In genomic region chr13:31060916-31061431, GRCm38 (mm10) we compare ENCODE assay signal across 24 mouse cellular contexts.
"Had no signal": no experiment of that assay in that cellular context is flagged by ENCODE, and none has a peak within 500 bp of the region (broad histone marks: within the 10 kb centered on the region; RNA-seq: fewer than 3 reads in every experiment).

No protein-coding gene starts in this region.

- H3K27me3 ChIP-seq: heart, embryonic 12.5 days; hindbrain, embryonic 13.5 days; hindbrain, embryonic 15.5 days; limb, embryonic 12.5 days had no signal

- H3K9ac ChIP-seq: heart, embryonic 12.5 days; hindbrain, embryonic 13.5 days; hindbrain, embryonic 15.5 days; limb, embryonic 12.5 days had no signal

- H3K4me3 ChIP-seq: gastrocnemius, adult 2 months; heart, adult 2 months; heart, embryonic 10.5 days; heart, embryonic 12.5 days; hindbrain, embryonic 10.5 days; hindbrain, embryonic 13.5 days; hindbrain, embryonic 15.5 days; layer of hippocampus, adult 2 months; left cerebral cortex, adult 2 months; limb, embryonic 10.5 days; limb, embryonic 12.5 days had no signal

- H3K4me2 ChIP-seq: heart, embryonic 12.5 days; hindbrain, embryonic 13.5 days; hindbrain, embryonic 15.5 days; limb, embryonic 12.5 days; liver, embryonic 11.5 days had no signal

- H3K4me1 ChIP-seq: heart, embryonic 10.5 days; heart, embryonic 12.5 days; hindbrain, embryonic 10.5 days; hindbrain, embryonic 13.5 days; hindbrain, embryonic 15.5 days; limb, embryonic 10.5 days; limb, embryonic 12.5 days had no signal

- H3K36me3 ChIP-seq: heart, embryonic 10.5 days; heart, embryonic 12.5 days; hindbrain, embryonic 10.5 days; hindbrain, embryonic 13.5 days; hindbrain, embryonic 15.5 days; limb, embryonic 10.5 days; limb, embryonic 12.5 days had no signal

- H3K9me3 ChIP-seq: heart, embryonic 10.5 days; hindbrain, embryonic 10.5 days; hindbrain, embryonic 13.5 days; hindbrain, embryonic 15.5 days; limb, embryonic 10.5 days; limb, embryonic 12.5 days had no signal

- DNase-seq: gastrocnemius, adult 2 months; gastrocnemius, postnatal 10 days; gastrocnemius, postnatal 25 days; heart, adult 2 months; heart, postnatal 10 days; heart, postnatal 4 days; kidney, adult 11 months; kidney, adult 8-10 months; kidney, postnatal 10 days; kidney, postnatal 25 days; kidney, postnatal 4 days; liver had no signal

- ATAC-seq: hindbrain, postnatal 0 days; intestine, embryonic 16.5 days had no signal

- H3K27ac ChIP-seq: gastrocnemius, adult 2 months; heart, adult 2 months; heart, embryonic 10.5 days; hindbrain, embryonic 10.5 days; hindbrain, embryonic 13.5 days; hindbrain, embryonic 15.5 days; hindbrain, postnatal 0 days; layer of hippocampus, adult 2 months; left cerebral cortex, adult 2 months; limb, embryonic 10.5 days; limb, embryonic 12.5 days had no signal
